Mouse (Mus musculus) kidney, postnatal 10 days (tissue): Measurements from ENCODE around the gene C87414.
"Not testable (repeated sequence)": the region's sequence is repeated elsewhere in the genome, so short reads cannot be mapped to it uniquely, and the experiment has no call there.

Experiments
- DNase-seq: peaks from one replicate; pipeline ENCODE4 v3.0.0; 2021; ENCODE audit warnings: mixed read lengths

The C87414 gene

DNA sequence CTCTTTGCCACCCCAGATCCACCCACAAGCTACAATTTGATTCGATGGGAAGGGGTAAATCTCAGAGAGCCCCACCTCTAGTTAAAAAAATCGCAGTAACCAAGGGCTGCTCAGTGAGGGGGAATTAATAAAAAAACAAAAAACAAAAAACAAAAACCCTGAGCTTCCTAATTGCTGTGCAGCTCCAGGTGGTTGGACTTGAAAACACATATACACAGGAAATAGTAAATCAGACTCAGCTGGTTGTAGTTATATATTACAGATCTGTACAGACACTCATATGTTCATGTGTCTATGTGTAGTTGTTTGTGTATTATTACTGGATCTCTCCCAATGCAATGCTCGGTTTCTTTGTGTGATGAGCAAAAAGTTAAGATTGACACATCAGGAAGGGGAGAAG lies at the start of gene C87414:
TSS of gene C87414 (minus strand) at position 101 of the 400 bp plus-strand sequence.
- DNase-seq: not testable (repeated sequence)

DNA sequence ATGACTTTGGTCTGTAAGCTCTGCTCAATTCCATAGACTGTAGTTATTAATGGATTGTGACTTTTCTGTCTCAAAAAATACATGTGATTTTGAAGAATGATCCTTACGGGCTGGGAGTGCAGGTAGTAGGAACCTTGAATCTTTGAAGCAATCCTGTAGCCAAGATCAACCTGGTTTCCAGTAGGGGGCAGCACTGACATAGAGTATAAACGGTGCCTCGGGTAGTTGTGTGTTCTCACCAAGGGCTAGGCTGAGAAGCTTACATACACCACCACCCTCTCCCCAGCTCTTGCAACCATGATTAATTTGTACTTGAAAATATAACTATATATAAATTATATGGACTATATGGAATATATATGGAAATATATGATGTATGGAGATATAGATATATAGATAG lies 13.3 kb upstream of the C87414 start:
- DNase-seq: peak; percentile 4
